Mouse (Mus musculus) left cerebral cortex, adult 11 months (tissue): ENCODE measurements around the gene Scamp2.

Experiments used
- DNase-seq: peaks from one replicate; pipeline ENCODE4 v3.0.0; 2022; ENCODE audit warnings: low spot score

Scamp2 gene

GRCm38 (mm10) chr9:57550126-57550862 lies 10.4 kb upstream of the Scamp2 start:
- DNase-seq = no peak

- DNase-seq = no peak
Measured at GRCm38 (mm10) chr9:57552139-57552887, 8.4 kb upstream of the Scamp2 start, which contains the start of gene Mpi. Gene Mpi (minus strand): TSS chr9:57552763.

- DNase-seq = no peak
Measured at GRCm38 (mm10) chr9:57553119-57553518, 7.6 kb upstream of the Scamp2 start.

GRCm38 (mm10) chr9:57554753-57555152 lies 6.0 kb upstream of the Scamp2 start:
- no peak for DNase-seq

- DNase-seq = no peak
Measured at GRCm38 (mm10) chr9:57557215-57557614, 3.5 kb upstream of the Scamp2 start.

- DNase-seq = no peak
Measured at GRCm38 (mm10) chr9:57558625-57559024, 2.1 kb upstream of the Scamp2 start.

- no peak for DNase-seq
Measured at GRCm38 (mm10) chr9:57559568-57559967, 1.2 kb upstream of the Scamp2 start.

- no peak for DNase-seq
Measured at GRCm38 (mm10) chr9:57560263-57560662, 480 bp upstream of the Scamp2 start.

GRCm38 (mm10) chr9:57561711-57562099 lies 962 bp downstream of the Scamp2 start:
- DNase-seq = no peak

GRCm38 (mm10) chr9:57562896-57563372 lies 2.2 kb downstream of the Scamp2 start:
- no peak for DNase-seq

GRCm38 (mm10) chr9:57564609-57565008 lies 3.9 kb downstream of the Scamp2 start:
- no peak for DNase-seq

- peak; percentile 51 for DNase-seq
Measured at GRCm38 (mm10) chr9:57565741-57566221, 5.0 kb downstream of the Scamp2 start.

GRCm38 (mm10) chr9:57566846-57567245 lies 6.1 kb downstream of the Scamp2 start:
- DNase-seq = no peak

GRCm38 (mm10) chr9:57568500-57568899 lies 7.8 kb downstream of the Scamp2 start:
- DNase-seq = no peak

GRCm38 (mm10) chr9:57574397-57574796 lies 13.7 kb downstream of the Scamp2 start:
- no peak for DNase-seq

- DNase-seq = no peak
Measured at GRCm38 (mm10) chr9:57575577-57575976, 14.8 kb downstream of the Scamp2 start.

- DNase-seq = no peak
Measured at GRCm38 (mm10) chr9:57577144-57577849, 16.6 kb downstream of the Scamp2 start.

- DNase-seq = no peak
Measured at GRCm38 (mm10) chr9:57584991-57585390, 24.2 kb downstream of the Scamp2 start.

GRCm38 (mm10) chr9:57589224-57590126 lies 28.7 kb downstream of the Scamp2 start, which contains the start of gene Ulk3:
Gene Ulk3 (plus strand): TSS chr9:57589452.
- DNase-seq = peak; percentile 66

GRCm38 (mm10) chr9:57590726-57591125 lies 30.0 kb downstream of the Scamp2 start:
- no peak for DNase-seq

- DNase-seq = no peak
Measured at GRCm38 (mm10) chr9:57593454-57594173, 32.9 kb downstream of the Scamp2 start.
